Mouse (Mus musculus): ENCODE measurements around the gene Shisa9. TPM values are rescaled to one million over a fixed set of nuclear protein-coding genes. Genes with fewer than 3 reads are reported as not detected.

Shisa9 gene
- total RNA-seq, 2 experiments from 2014 or later: 0.53 TPM; not detected in 1

DNA sequence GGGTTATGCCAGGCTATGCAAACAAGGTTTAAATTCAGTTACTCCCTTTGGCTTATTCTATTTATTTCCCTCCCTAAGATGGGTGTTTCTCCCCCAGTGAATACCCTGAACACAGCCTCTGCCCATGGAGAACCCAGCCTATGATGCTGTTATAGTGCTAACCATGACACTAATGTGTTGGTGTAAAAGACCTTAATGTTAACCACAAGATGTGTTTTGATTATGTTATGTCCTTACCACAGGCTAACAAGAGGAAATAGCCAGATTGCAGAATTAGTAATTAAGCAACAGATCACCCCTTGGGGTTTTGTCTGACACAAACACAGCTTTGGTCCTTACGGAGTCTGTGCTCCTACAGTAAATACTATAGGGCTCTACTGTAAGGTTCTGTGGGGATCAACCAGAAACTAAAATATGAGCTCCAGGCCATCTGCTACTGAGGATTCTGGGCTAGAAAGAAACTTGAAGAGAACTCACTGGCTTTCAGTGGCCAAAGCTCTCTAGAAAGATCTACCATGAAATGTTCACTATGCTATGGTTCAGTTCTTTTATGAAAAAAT is 189.6 kb downstream of the Shisa9 start:
- no peak for ATAC-seq (replicated peaks; ENCODE audit: low FRiP score, poor library complexity, severe bottlenecking)

DNA sequence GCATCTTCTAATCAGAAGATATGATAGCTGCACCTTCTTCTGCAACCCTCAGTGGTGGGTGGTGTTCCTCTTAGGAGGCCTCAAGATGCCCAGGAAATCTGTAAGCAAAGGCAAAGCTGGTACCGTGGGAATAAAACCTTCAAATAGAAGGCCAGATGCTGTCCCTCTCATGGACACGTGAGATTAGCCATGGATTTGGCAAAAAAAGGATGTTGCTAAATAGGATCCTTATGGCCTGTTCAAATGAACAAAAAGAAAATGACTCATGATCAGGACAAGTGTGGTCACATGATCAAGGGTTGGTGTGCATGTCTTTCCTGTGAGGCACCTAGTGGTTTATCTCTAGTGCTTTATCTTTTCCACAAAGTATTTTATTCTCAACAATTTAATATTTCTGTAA is 194.1 kb downstream of the Shisa9 start:
- ATAC-seq (replicated peaks; ENCODE audit: low FRiP score, poor library complexity, severe bottlenecking): no peak

DNA sequence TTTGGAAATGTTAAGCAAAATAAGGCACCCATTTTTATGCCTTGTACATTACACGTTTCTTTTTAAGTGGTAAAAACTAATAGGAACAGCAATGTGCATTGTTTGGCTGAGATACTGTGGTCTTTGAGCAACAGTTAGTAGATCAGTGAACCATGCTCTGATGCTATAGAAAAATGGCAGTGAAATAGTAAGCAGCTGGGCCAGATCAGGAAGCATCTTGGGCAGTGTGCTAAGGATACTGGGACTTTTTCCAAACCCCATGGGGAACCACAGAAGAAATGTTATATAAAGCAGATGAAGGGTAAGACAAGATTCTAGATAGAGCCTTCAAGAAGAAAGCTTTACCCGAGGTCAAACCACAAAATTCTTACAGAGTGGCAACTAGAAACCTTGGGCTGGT is 205.8 kb downstream of the Shisa9 start:
- ATAC-seq (replicated peaks; ENCODE audit: low FRiP score, poor library complexity, severe bottlenecking): no peak

DNA sequence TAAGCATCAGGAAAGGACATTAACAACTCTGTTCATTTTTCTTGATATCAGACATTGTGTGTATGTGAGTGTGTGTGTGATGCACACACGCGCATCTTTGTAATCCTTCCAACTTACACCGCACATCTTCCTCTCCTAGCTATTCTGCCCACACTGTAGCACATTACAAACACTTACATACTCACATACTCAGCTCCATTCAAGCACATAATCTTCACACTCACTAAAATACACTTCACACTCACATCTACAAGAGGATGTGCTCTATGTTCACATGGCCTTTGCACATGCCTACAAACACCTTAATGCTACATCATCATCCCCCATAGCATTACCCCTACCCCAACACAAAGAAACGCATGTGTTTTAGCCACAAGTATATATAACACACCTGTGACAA is 212.9 kb downstream of the Shisa9 start:
- no peak for ATAC-seq (replicated peaks; ENCODE audit: low FRiP score, poor library complexity, severe bottlenecking)

DNA sequence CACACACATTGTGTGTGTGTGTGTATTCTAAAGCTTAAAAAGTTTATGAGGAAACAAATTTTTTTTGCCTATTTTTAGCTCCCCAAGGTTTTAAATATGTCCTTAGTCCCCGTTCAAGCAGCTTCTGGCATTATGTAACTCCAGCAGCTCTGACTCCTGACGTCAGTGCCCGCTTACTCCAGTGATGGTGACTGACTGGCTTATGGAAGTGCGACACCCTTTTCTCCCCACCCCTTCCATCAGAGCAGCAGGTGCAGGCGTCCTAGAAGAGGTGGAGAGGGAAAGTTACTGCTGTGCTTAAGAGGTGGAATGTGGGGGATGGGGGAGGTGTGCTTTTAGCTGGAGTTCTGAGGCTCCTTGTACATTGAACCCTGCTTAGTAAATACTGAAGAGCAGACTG is 213.7 kb downstream of the Shisa9 start:
- ATAC-seq (replicated peaks; ENCODE audit: low FRiP score, poor library complexity, severe bottlenecking): no peak

DNA sequence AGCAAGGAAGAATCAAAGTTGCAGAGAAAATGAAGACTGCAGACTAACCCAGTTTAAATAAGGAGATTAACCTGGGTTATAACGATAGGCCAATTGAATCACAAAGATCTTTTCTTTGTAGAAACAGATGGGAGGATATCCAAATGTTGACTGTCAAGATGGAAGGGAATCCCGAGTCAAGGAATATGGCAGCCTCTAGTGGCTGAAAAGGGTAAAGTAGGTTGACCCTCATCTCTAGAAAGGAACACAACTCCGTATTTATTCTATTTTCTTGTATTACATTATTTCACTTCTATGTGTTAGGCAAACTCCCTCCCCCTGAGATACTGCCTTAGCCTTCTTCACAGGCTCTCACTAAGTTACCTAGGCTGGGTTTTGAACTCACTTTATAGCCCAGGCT is 217.3 kb downstream of the Shisa9 start:
- no peak for ATAC-seq (replicated peaks; ENCODE audit: low FRiP score, poor library complexity, severe bottlenecking)

DNA sequence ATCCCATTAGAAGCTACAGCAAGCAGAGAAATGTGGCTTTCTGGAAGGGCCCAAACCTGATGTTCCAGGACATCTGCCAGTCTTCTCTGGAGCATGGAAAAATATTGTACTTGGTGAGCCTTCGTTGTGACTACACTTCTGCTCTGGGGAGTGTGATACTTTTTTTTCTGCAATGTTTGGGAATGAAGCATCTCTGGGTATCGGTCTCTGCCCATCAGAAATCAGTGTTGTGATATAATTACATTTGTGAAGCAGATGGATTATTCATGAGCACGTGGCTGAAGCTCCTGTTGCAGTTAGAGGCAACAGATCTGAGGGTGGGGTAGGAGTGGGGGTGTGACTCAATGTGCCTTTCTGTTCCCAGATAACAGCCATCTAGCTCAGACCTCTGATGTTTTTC is 218.2 kb downstream of the Shisa9 start:
- no peak for ATAC-seq (replicated peaks; ENCODE audit: low FRiP score, poor library complexity, severe bottlenecking)

DNA sequence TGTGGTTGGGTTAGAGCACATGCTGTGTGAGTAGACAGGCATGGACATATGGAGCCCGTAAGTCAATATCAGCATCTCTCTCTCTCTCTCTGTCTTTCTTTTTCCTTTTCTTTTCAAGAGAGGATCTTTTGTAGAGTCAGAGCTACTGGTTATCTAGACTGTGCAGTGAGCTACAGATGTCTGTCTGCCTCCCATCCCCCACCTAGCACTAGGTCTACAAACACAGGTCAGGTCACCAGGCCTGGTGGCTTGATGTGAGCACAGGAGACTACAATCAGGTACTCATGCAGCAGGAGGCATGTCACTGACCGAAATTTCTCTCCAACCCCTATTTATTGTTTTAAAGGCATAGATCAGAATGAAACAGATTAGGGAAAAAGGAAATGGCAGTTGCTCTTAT is 219.1 kb downstream of the Shisa9 start:
- no peak for ATAC-seq (replicated peaks; ENCODE audit: low FRiP score, poor library complexity, severe bottlenecking)

DNA sequence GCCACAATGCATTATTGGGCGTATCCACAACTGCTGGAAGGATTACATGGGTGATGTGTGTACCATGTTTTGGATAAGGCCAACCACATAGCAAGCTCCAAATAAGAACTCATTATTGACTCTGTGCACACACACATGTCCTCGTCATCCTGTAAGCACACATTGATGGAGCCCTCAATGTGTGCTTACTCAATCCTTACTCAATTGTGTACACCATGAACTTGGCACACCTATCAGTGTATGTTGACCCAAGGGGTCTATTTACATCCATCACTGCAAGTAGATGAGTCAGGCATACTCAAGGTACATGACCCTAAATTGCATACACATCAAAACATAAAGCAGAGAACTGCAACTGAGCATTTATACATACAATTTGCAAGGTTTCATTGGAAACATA is 220.5 kb downstream of the Shisa9 start:
- ATAC-seq (replicated peaks; ENCODE audit: low FRiP score, poor library complexity, severe bottlenecking): no peak

DNA sequence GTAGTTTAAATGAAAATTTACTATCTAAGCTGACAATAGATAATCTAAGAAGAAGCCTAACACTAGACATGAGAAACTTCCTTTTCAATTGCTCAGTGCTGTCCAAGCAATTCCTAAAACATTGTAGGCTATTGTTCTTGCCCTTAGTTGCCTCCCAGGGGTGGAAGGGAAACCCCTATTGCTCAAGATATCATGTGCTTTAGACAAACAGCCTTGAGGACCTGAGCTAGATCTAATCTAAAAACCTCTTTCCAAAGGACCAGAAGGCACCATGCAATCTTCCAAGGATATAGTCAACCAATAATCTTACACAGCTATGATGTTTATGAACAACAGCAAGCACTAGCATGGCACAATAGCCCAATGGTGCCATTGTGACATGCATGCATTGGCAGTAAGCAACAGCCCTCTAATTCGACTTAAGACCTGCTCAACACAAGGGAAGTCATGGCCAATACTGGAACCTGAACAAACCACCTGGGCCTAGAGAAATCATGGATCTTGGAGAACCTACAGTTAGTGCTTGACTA is 222.6 kb downstream of the Shisa9 start:
- ATAC-seq (replicated peaks; ENCODE audit: low FRiP score, poor library complexity, severe bottlenecking): no peak

DNA sequence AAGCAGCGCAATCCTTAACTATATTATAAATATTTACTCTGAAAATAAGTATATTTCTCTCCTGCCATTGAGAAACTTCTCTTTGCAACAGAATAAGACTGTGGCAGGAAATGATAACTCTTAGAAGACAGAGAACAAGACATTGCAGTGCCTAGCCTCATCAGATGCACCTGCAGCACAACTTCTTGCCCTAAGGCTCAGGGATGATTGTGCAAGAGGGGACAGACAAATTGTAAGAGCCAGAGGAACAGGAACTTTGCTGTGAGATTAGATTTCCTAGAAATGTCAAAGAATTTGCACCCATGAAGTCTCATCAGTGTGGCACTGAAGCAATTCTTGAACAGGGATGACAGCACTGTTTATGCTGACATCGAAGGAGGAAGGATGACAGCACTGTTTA is 223.0 kb downstream of the Shisa9 start:
- ATAC-seq (replicated peaks; ENCODE audit: low FRiP score, poor library complexity, severe bottlenecking): no peak

DNA sequence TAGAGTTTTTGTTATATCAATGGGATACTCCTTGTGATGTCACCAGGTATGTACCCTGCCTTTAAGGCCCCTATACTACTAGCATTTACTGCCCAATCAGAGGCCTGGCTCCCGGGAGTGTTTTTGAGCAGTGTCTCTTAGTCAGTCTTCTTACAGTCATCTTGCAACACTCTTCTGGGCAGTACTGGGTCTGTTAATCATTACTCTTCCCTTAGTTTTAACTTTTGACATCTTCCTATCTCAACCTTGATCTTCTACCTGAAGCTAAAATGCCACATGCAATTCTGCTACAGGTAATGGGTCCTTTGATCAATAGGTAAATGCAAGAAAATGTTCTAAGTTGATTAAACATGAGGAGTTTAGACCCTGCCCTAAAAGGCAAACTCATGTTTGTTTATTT is 225.4 kb downstream of the Shisa9 start:
- no peak for ATAC-seq (replicated peaks; ENCODE audit: low FRiP score, poor library complexity, severe bottlenecking)

DNA sequence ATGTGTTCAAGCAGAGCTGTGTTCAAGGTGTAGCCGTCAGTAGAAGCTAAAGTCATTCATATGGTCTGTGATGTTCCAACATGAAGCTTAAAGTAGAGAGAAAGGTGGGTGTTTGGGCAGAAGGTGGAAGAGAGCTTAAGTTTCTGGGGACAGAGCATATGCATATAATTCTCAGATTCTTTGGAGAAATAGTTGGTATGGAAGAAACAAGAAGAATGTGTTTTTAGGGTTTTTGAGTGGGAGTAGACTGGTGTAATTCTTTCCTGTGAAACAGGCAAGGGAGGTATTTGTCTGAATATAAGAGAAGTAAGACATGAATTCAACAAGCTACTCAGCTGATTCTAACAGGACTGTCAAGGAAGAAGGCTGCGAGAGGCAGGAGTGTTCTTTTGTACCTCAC is 225.9 kb downstream of the Shisa9 start:
- no peak for ATAC-seq (replicated peaks; ENCODE audit: low FRiP score, poor library complexity, severe bottlenecking)

DNA sequence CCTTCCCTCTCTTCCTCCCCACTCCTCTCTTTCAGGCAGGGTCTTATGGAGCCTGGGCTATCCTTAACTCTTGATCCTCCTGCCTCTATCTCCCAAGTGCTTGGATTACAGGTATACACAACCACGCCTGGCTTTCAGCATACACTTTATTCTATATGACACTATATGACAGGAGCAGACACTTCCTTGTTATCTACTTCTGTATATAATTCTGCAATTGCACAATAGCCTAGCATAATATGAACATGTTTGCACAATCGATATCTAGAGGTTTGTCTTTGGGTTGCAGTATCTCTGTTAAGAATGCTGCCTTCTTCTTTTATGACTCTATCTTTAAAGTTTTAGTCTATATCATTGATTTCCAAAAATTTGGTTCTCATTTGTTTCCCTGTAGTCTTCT is 230.1 kb downstream of the Shisa9 start:
- ATAC-seq (replicated peaks; ENCODE audit: low FRiP score, poor library complexity, severe bottlenecking): no peak

DNA sequence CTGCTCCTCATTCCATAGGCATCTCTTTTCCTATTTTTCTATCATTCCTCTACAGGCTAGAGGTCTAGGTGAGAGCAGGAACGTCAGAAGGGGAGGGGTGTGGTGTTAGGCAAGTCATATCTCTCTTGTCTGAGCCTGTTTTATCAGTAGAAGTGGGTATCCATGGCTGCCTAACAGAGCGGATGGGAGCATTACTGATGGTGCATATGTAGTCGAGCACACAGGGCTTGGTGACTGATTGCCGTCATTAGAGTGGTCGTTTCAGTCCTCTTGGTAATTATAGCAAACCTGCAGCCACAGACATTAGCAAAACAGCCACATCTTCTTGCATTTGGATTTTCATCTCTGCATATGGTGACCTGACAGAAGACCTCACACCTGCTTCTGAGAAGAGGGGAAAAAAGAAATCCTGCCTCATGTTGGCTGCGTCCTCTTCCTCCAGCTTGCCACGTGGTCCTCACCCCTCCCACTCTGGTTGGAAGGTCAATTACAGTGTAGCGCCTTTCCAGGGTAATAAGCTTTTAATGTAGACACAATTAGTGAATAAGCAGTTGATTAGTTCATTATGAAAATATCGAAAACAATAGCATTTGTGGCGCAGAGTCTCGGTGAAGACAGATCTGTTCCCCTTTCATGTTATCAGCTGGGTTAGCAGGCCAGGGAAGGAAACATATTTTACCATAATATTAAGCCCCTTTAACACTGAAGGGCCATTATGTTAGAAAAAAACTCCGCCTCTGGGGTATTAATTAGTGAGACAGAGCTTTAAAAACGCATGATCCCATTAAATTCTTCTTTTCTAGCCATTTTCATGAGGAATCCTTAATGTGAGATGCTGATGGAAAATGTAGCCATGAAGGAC is 233.6 kb downstream of the Shisa9 start:
- ATAC-seq (replicated peaks; ENCODE audit: low FRiP score, poor library complexity, severe bottlenecking): no peak

DNA sequence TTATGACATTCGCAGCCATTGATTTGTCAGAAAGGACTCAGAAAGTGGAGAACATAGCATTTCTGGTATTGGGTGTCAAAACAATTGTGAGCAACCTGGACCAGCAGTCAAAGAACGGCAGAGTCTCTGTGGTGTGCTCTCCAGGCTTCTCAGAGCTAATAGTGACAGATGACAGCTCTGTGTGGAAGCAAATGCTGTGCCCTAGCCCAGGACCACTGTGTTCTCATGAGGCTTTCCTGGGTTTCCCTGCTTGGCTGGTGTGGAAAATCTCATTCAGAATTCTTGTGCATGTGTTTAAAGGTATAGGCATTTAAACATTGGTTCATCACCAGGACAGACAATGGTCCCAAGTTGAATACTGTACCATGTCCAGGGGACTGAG is 234.2 kb downstream of the Shisa9 start:
- ATAC-seq (replicated peaks; ENCODE audit: low FRiP score, poor library complexity, severe bottlenecking): no peak

DNA sequence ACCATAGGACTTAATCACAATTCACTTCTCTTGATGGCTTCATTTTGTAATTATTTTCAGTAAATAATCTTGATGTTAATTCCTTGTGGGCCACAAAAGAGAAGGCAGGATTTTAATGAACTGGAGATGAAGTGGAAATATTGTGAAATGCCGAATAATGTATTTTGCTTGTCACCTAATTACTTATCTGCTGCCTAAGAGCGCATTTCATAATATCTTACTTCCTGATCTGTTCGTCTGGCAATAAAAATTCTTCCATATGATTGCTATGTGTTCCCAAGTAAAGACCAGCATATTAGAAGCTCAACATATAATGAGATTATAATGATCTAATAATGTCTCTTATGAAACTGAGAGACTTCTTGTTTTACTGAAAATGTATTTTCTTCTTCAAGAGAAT is 235.9 kb downstream of the Shisa9 start:
- no peak for ATAC-seq (replicated peaks; ENCODE audit: low FRiP score, poor library complexity, severe bottlenecking)

DNA sequence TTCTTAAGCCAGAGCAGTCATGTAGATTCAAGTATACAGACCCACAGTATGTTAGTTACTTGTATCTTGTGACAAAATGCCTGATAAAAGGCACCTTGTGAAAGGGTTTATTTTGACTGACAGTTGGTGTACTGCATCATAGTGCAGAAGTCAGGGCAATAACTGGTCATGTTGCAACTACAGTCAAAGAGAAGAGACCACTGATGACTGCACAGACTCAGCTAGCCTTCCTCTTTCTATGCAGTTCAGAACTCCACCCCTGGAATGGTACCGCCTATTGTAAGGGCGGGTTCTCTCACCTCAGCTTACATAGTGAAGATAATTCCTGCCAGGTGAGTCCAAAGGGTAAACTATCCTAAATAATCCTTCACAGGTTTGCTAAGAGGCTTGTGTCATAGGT is 239.6 kb downstream of the Shisa9 start:
- no peak for ATAC-seq (replicated peaks; ENCODE audit: low FRiP score, poor library complexity, severe bottlenecking)

DNA sequence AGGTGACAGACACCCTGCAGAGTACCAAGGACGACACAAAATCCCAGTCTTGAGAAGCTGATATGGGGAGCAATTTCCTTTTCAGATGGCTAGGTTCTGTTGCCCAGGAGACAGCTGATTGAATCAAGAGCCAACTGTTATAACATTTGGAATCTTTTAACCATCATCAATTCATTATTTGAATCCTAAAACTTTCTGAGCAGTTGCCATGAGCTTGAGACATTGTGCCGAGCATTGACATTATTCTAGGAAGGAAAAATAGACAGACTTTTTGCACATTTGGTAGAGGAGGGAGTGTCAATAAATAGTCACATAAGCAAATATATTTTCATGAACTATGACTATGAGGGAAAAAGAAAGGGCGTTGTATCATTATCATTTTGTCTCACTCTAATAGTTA is 243.0 kb downstream of the Shisa9 start:
- ATAC-seq (replicated peaks; ENCODE audit: low FRiP score, poor library complexity, severe bottlenecking): no peak

DNA sequence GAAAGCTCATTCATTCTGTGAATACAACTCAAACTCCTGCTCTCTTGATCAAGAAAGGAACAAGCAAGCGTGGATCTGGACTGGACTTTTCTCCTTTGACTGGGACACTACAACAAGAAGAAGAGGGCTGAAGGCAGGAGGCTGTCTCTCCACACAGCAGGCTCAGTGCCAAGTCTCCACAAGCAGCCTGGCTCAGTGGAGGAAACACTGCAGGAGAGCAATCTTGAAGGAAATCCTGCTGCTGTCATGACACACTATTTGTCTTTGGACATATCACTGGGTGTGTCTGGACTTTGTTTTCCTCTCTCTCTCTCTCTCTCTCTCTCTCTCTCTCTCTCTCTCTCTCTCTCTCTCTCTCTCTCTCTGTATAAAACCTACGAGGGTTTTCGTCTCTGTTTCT is 249.4 kb downstream of the Shisa9 start:
- ATAC-seq (replicated peaks; ENCODE audit: low FRiP score, poor library complexity, severe bottlenecking): no peak

DNA sequence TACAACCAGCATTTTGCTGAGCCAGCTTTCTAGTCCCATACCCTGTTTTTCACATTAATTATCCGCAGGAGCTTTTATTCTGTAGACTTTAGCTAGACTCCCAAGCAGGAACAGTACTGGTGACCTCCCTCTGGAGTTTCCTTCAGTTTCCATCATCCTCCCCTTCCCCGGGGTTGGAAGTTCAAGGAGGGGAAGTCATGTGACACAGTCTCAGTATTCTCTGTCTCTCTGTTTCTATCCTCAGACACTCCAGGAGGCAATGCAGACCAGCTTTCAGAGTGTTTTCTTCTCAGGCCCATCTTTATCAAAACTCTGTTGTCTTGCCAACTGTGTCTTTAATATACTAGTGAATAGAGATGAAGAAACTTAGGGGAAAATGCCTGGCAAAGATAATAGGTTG is 250.4 kb downstream of the Shisa9 start:
- no peak for ATAC-seq (replicated peaks; ENCODE audit: low FRiP score, poor library complexity, severe bottlenecking)

DNA sequence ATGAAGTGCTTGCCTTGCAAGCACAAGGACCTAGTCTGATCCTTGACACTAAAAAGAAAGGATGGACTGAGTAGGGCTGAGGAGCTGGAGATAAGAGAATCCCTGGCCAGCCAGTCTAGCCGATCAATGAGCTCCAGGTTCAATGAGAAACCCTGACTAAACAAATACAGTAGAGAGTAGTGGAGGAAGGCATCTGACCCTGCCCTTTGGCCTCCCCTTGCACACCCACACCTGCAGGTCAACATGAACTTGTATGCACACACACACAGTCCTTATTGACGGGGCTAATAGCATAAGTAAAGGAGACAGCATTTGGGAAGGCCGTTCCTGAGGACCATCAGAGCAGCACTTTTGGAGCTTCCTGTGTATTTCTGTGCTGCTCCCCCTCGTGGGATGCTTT is 254.7 kb downstream of the Shisa9 start:
- ATAC-seq (replicated peaks; ENCODE audit: low FRiP score, poor library complexity, severe bottlenecking): no peak
